ENCODE assay signal across 31 mouse cellular contexts in the genomic region with DNA sequence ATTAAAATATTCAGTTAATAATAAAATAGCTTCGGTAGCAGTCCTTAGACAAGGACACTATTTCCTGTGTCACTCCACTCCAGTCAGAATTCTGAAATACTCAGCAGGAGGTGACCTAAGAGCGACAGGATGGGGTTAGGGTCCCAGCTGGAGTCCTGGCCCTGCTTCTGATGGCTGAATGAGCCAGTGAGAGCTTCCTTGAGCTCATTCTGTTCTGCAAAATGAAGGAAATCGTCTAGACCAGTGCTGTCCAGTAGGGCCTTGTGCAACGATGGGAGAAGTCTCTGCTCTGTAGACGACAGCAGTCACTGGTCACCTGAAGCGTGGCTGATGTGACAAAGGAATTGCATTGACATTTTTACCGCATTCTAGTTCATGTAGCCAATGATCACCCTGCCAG. TPM values are rescaled to one million over a fixed set of nuclear protein-coding genes. Genes with fewer than 3 reads are reported as not detected.
DNase-seq lines count a peak whose midpoint lies in the region; ATAC-seq and TF ChIP-seq lines count a peak whose summit lies in the region.
"Had no signal": no experiment of that assay in that cellular context is flagged by ENCODE, and none has a peak within 500 bp of the region (broad histone marks: within the 10 kb centered on the region; RNA-seq: fewer than 3 reads in every experiment).

No protein-coding gene starts in this region.

- 0 out of 2 replicates have a peak overlapping the region, but pooled peaks have one; percentile 23 for H3K27ac ChIP-seq in layer of hippocampus, adult 2 months
- no peak overlapping the region for H3K27ac ChIP-seq in midbrain, embryonic 11.5 days (ENCODE audit: low read depth, low read length)
- no peak overlapping the region for H3K27ac ChIP-seq in midbrain, embryonic 15.5 days
- H3K27ac ChIP-seq: embryonic facial prominence, embryonic 13.5 days; embryonic facial prominence, embryonic 15.5 days; forebrain, embryonic 10.5 days; forebrain, embryonic 12.5 days had no signal

- no peak overlapping the region for H3K9ac ChIP-seq in midbrain, embryonic 11.5 days (ENCODE audit: low read length)
- no peak overlapping the region for H3K9ac ChIP-seq in midbrain, embryonic 15.5 days
- H3K9ac ChIP-seq: embryonic facial prominence, embryonic 13.5 days; embryonic facial prominence, embryonic 15.5 days; forebrain, embryonic 12.5 days had no signal

- TF ChIP-seq CTCF in layer of hippocampus, adult 2 months (conservative IDR thresholded peaks at IDR 0.05) = no peak

- no peaks in the 10 kb centered on the region for H3K36me3 ChIP-seq in midbrain, embryonic 11.5 days (ENCODE audit: control insufficient read depth, insufficient read depth, low read length)
- H3K36me3 ChIP-seq in midbrain, embryonic 15.5 days (replicated peaks) = no peaks in the 10 kb centered on the region
- H3K36me3 ChIP-seq: embryonic facial prominence, embryonic 13.5 days; embryonic facial prominence, embryonic 15.5 days; forebrain, embryonic 10.5 days; forebrain, embryonic 12.5 days; G1E had no signal

- H3K4me3 ChIP-seq in layer of hippocampus, adult 2 months = no peak overlapping the region
- no peak overlapping the region for H3K4me3 ChIP-seq in midbrain, embryonic 11.5 days (ENCODE audit: low read depth, low read length)
- no peak overlapping the region for H3K4me3 ChIP-seq in midbrain, embryonic 15.5 days
- H3K4me3 ChIP-seq: embryonic facial prominence, embryonic 13.5 days; embryonic facial prominence, embryonic 15.5 days; erythroblast, embryonic 14.5 days; forebrain, embryonic 10.5 days; forebrain, embryonic 12.5 days had no signal

- H3K9me3 ChIP-seq in midbrain, embryonic 11.5 days (ENCODE audit: control insufficient read depth, low read length) = no peaks in the 10 kb centered on the region
- no peaks in the 10 kb centered on the region for H3K9me3 ChIP-seq in midbrain, embryonic 15.5 days
- H3K9me3 ChIP-seq: embryonic facial prominence, embryonic 13.5 days; embryonic facial prominence, embryonic 15.5 days; forebrain, embryonic 10.5 days; forebrain, embryonic 12.5 days; G1E had no signal

- H3K27me3 ChIP-seq in midbrain, embryonic 11.5 days (ENCODE audit: control insufficient read depth, insufficient read depth, low read length) = no peaks in the 10 kb centered on the region
- H3K27me3 ChIP-seq in midbrain, embryonic 15.5 days (replicated peaks) = no peaks in the 10 kb centered on the region
- H3K27me3 ChIP-seq: CH12.LX; embryonic facial prominence, embryonic 13.5 days; embryonic facial prominence, embryonic 15.5 days; forebrain, embryonic 12.5 days; Patski had no signal

- ATAC-seq in midbrain, embryonic 11.5 days (ENCODE audit: low FRiP score) = no peak
- ATAC-seq in midbrain, embryonic 15.5 days (replicated peaks) = no peak
- ATAC-seq: activated CD4-positive, CD25-positive, alpha-beta regulatory T cell, adult 4 months; CD4-positive, CD25-positive, alpha-beta regulatory T cell, adult 4 months; forebrain, embryonic 14.5 days; forebrain, embryonic 16.5 days; Patski had no signal

- H3K4me2 ChIP-seq in midbrain, embryonic 11.5 days = no peak overlapping the region
- H3K4me2 ChIP-seq in midbrain, embryonic 15.5 days = no peak overlapping the region
- H3K4me2 ChIP-seq: embryonic facial prominence, embryonic 13.5 days; embryonic facial prominence, embryonic 15.5 days; forebrain, embryonic 12.5 days had no signal

- no peaks in the 10 kb centered on the region for H3K4me1 ChIP-seq in midbrain, embryonic 11.5 days (ENCODE audit: control insufficient read depth, insufficient read depth, low read length)
- no peaks in the 10 kb centered on the region for H3K4me1 ChIP-seq in midbrain, embryonic 15.5 days
- H3K4me1 ChIP-seq: embryonic facial prominence, embryonic 13.5 days; forebrain, embryonic 12.5 days had no signal

- no peak for DNase-seq in layer of hippocampus, adult 2 months (ENCODE audit: low spot score in 2 of 2)
- no peak for DNase-seq in layer of hippocampus, postnatal 25 days (ENCODE audit: extremely low spot score in 1 of 2, low spot score in 1 of 2)
- DNase-seq in midbrain, embryonic 11.5 days (ENCODE audit: low spot score, missing footprints) = peak; percentile 67
- no peak for DNase-seq in thymus, postnatal 36 days
- DNase-seq: adrenal gland, adult 8-10 months; adrenal gland, postnatal 14 days; adrenal gland, postnatal 36 days; B cell, adult 2 months; cerebellum, adult 11 months; cerebellum, adult 18-20 months; cerebellum, adult 8-10 months; cerebellum, adult 9-11 months; cerebellum, postnatal 36 days; embryo, embryonic 11 days had no signal

- WGBS in midbrain, embryonic 11.5 days = 46% methylated on average over 7 of the region's 7 CpGs
- WGBS in midbrain, embryonic 15.5 days = 45% methylated on average over 7 of the region's 7 CpGs

RNA-seq across cellular contexts. Expression of a gene that starts 16.0 kb away (rescaled TPM):
- 10 to 100 TPM; 26.5 to 28.2 TPM for total RNA-seq in layer of hippocampus, adult 2 months (2021)
- total RNA-seq in layer of hippocampus, postnatal 25 days (2021) = 10 to 100 TPM; 28.7 to 29.2 TPM
- polyA plus RNA-seq in midbrain, embryonic 11.5 days (2014; fragmentation: Nextera tagmentation; extraction: Ambion mirVana) = 11.7 and 12.5 TPM in 2 replicates
- 22.3 and 25.3 TPM in 2 replicates for polyA plus RNA-seq in midbrain, embryonic 15.5 days (2015; fragmentation: Nextera tagmentation; extraction: Ambion mirVana)
- polyA plus RNA-seq: erythroblast, embryonic 14.5 days had no signal

RNA-seq across cellular contexts. Expression of a gene that starts 36.9 kb away (rescaled TPM):
- not detected for total RNA-seq in layer of hippocampus, adult 2 months (2021)
- total RNA-seq in layer of hippocampus, postnatal 25 days (2021) = not detected
- polyA plus RNA-seq in midbrain, embryonic 11.5 days (2014; fragmentation: Nextera tagmentation; extraction: Ambion mirVana) = not detected in 2 replicates
- polyA plus RNA-seq in midbrain, embryonic 15.5 days (2015; fragmentation: Nextera tagmentation; extraction: Ambion mirVana) = not detected in 2 replicates
- total RNA-seq: adrenal gland, adult 18-20 months; adrenal gland, adult 8-10 months; adrenal gland, postnatal 14 days; adrenal gland, postnatal 36 days; CH12.LX; common myeloid progenitor, adult 5-6 weeks; G1E had no signal
- polyA plus RNA-seq: activated CD4-positive, CD25-positive, alpha-beta regulatory T cell, adult 4 months; brain, embryonic 14.5 days; CD4-positive, CD25-positive, alpha-beta regulatory T cell, adult 4 months; embryonic facial prominence, embryonic 11.5 days; embryonic facial prominence, embryonic 13.5 days; embryonic facial prominence, embryonic 15.5 days; erythroblast, embryonic 14.5 days; forebrain, embryonic 10.5 days; forebrain, embryonic 14.5 days; forebrain, embryonic 16.5 days; G1E; Patski had no signal
